Mouse (Mus musculus) intestine, embryonic 14.5 days (tissue): Measurements from ENCODE around the gene Taok1. TPM values are rescaled to one million over a fixed set of nuclear protein-coding genes. Genes with fewer than 3 reads are reported as not detected.
A peak's percentile ranks its signal among the peaks of the same experiment; 100 is the strongest.
"Not testable (repeated sequence)": the region's sequence is repeated elsewhere in the genome, so short reads cannot be mapped to it uniquely, and the experiment has no call there.

Experiments used
- ATAC-seq: fragments of 200-750 bp; cut with Nextera tagmentation; replicated peaks from 2 replicates; pipeline ENCODE4 v1.8.0; 2017; ENCODE audit warnings: low read depth, moderate number of reproducible peaks, moderate TSS enrichment, moderate library complexity; ENCODE audit not compliant: low FRiP score, low TSS enrichment
- DNase-seq: peaks from one replicate; pipeline ENCODE4 v3.0.0-alpha.2; 2018; ENCODE audit warnings: low spot score
- H3K27ac ChIP-seq: fragments of 300-500 bp; sonication (generic); 2 replicates; pipeline ENCODE4 v1.5.1; 2014; ENCODE audit warnings: low read depth, mild to moderate bottlenecking, control low read depth
- H3K27me3 ChIP-seq: fragments of 300-500 bp; sonication (generic); replicated peaks from 2 replicates; pipeline ENCODE4 v1.6.1; 2014; ENCODE audit warnings: low read length, control low read depth; ENCODE audit not compliant: control insufficient read depth, insufficient read depth
- H3K36me3 ChIP-seq: fragments of 300-500 bp; sonication (generic); 2 replicates; pipeline ENCODE4 v1.6.1; 2014; ENCODE audit warnings: low read length, control low read depth; ENCODE audit not compliant: control insufficient read depth, insufficient read depth
- H3K4me1 ChIP-seq: fragments of 300-500 bp; sonication (generic); replicated peaks from 2 replicates; pipeline ENCODE4 v1.6.1; 2014; ENCODE audit warnings: low read length, control low read depth, mixed read lengths; ENCODE audit not compliant: control insufficient read depth, insufficient read depth
- H3K4me2 ChIP-seq: fragments of 300-500 bp; sonication (generic); 2 replicates; pipeline ENCODE4 v1.6.1; 2014; ENCODE audit warnings: low read length
- H3K4me3 ChIP-seq: fragments of 300-500 bp; sonication (generic); 2 replicates; pipeline ENCODE4 v1.5.1; 2014; ENCODE audit warnings: low read depth, low read length, control low read depth, mixed read lengths
- H3K9ac ChIP-seq: fragments of 300-500 bp; sonication (generic); 2 replicates; pipeline ENCODE4 v1.6.1; 2014; ENCODE audit warnings: mild to moderate bottlenecking, low read length
- H3K9me3 ChIP-seq: fragments of 300-500 bp; sonication (generic); 2 replicates; pipeline ENCODE4 v1.6.1; 2016; ENCODE audit warnings: low read length, control low read depth; ENCODE audit not compliant: control insufficient read depth
- whole genome bisulfite sequencing: fragments of 180-500 bp; shearing (Covaris S2); extraction: QIAGEN DNeasy Blood & Tissue Kit; methylation state at CpG from one replicate; pipeline ENCODE4 v1.1.7; 2014; 5-methylcytosine and 5-hydroxymethylcytosine counted together
- polyA plus RNA-seq: library from polyadenylated mRNA; unstranded; fragments of >200 nt; fragmentation: Nextera tagmentation; extraction: Ambion mirVana; gene quantifications from 2 replicates; pipeline ENCODE4 v1.2.1, GENCODE M21; 2014

Taok1 gene
- polyA plus RNA-seq = 19.7 TPM in 2 replicates

GRCm38 (mm10) chr11:77607538-77608455, at the start of gene Taok1:
TSS of gene Taok1 (minus strand) at chr11:77607815.
- Histone ChIP-seq H3K36me3 (peaks cover 6% of the 10 kb centered on the region; the same call in 1 of the 2 replicates), H3K4me3 (peak within 1 kb of the TSS; percentile 99), H3K9me3 (no peaks in the 10 kb centered on the region), H3K27me3 (no peaks in the 10 kb centered on the region), H3K27ac (peak within 1 kb of the TSS; percentile 95), H3K4me2 (peak within 1 kb of the TSS; percentile 90), H3K4me1 (peaks cover 13% of the 10 kb centered on the region), H3K9ac (peak within 1 kb of the TSS; percentile 99)
- under 1% methylated on average over 50 of the region's 71 CpGs for WGBS
- ATAC-seq = peak; percentile 95
- peak; percentile 95 for DNase-seq

GRCm38 (mm10) chr11:77653406-77654190, 46.0 kb upstream of the Taok1 start:
- H3K36me3 ChIP-seq, ATAC-seq, H3K9me3 ChIP-seq, H3K27me3 ChIP-seq, H3K4me3 ChIP-seq, DNase-seq, H3K4me2 ChIP-seq, H3K27ac ChIP-seq, H3K4me1 ChIP-seq, H3K9ac ChIP-seq: not testable (repeated sequence)
- 99% methylated on average over 4 of the region's 4 CpGs for WGBS

GRCm38 (mm10) chr11:77652484-77652883, 44.9 kb upstream of the Taok1 start:
- DNase-seq (no peak), ATAC-seq (no peak)
- no peak overlapping the region for H3K9ac ChIP-seq
- no peak overlapping the region for H3K4me2 ChIP-seq
- 84% methylated on average over 3 of the region's 6 CpGs for WGBS
- H3K4me1 ChIP-seq = no peaks in the 10 kb centered on the region
- no peaks in the 10 kb centered on the region for H3K27me3 ChIP-seq
- H3K9me3 ChIP-seq = no peaks in the 10 kb centered on the region
- H3K36me3 ChIP-seq = no peaks in the 10 kb centered on the region
- H3K4me3 ChIP-seq = no peak overlapping the region
- H3K27ac ChIP-seq = no peak overlapping the region

GRCm38 (mm10) chr11:77648878-77649277, 41.3 kb upstream of the Taok1 start:
- Histone ChIP-seq H3K4me3 (no peak overlapping the region), H3K27ac (no peak overlapping the region), H3K4me1 (no peaks in the 10 kb centered on the region), H3K9ac (no peak overlapping the region), H3K9me3 (no peaks in the 10 kb centered on the region), H3K27me3 (no peaks in the 10 kb centered on the region), H3K4me2 (no peak overlapping the region), H3K36me3 (no peaks in the 10 kb centered on the region)
- 75% methylated on average over 7 of the region's 7 CpGs for WGBS
- ATAC-seq = no peak
- no peak for DNase-seq

GRCm38 (mm10) chr11:77645481-77645880, 37.9 kb upstream of the Taok1 start:
- Histone ChIP-seq H3K9me3 (no peaks in the 10 kb centered on the region), H3K9ac (no peak overlapping the region), H3K36me3 (no peaks in the 10 kb centered on the region), H3K27me3 (no peaks in the 10 kb centered on the region), H3K27ac (no peak overlapping the region), H3K4me2 (no peak overlapping the region), H3K4me1 (no peaks in the 10 kb centered on the region), H3K4me3 (no peak overlapping the region)
- DNase-seq = no peak
- WGBS = 81% methylated on average over 4 of the region's 4 CpGs
- no peak for ATAC-seq

- Histone ChIP-seq H3K4me1 (no peaks in the 10 kb centered on the region), H3K27me3 (no peaks in the 10 kb centered on the region), H3K9me3 (no peaks in the 10 kb centered on the region), H3K9ac (no peak overlapping the region), H3K4me3 (no peak overlapping the region), H3K36me3 (no peaks in the 10 kb centered on the region), H3K4me2 (no peak overlapping the region), H3K27ac (no peak overlapping the region)
- WGBS = 77% methylated on average over 9 of the region's 9 CpGs
- ATAC-seq = no peak
- DNase-seq = no peak
Measured at GRCm38 (mm10) chr11:77641390-77641789, 33.8 kb upstream of the Taok1 start.

- Histone ChIP-seq H3K27me3 (0 out of 2 replicates have a peak, but pooled peaks cover 2% of the 10 kb centered on the region), H3K4me2 (peak overlapping the region; percentile 57), H3K4me3 (peak overlapping the region; percentile 22; the same call in 1 of the 2 replicates), H3K4me1 (peaks cover 3% of the 10 kb centered on the region; the same call in 1 of the 2 replicates), H3K9me3 (no peaks in the 10 kb centered on the region), H3K27ac (no peak overlapping the region), H3K36me3 (no peaks in the 10 kb centered on the region), H3K9ac (peak overlapping the region; percentile 22; the same call in 1 of the 2 replicates)
- WGBS = 15% methylated on average over 8 of the region's 8 CpGs
- DNase-seq (peak; percentile 89), ATAC-seq (peak; percentile 72; the same call in 1 of the 2 replicates)
Measured at GRCm38 (mm10) chr11:77630257-77630670, 22.6 kb upstream of the Taok1 start.

- no peak overlapping the region for H3K27ac ChIP-seq
- H3K4me1 ChIP-seq = peaks cover 11% of the 10 kb centered on the region
- H3K4me2 ChIP-seq = no peak overlapping the region
- 0 out of 2 replicates have a peak, but pooled peaks cover 3% of the 10 kb centered on the region for H3K27me3 ChIP-seq
- WGBS = 0% methylated on average over 1 of the region's 1 CpGs
- no peaks in the 10 kb centered on the region for H3K36me3 ChIP-seq
- no peak overlapping the region for H3K9ac ChIP-seq
- no peaks in the 10 kb centered on the region for H3K9me3 ChIP-seq
- no peak overlapping the region for H3K4me3 ChIP-seq
- no peak for ATAC-seq
- DNase-seq = peak; percentile 56
Measured at GRCm38 (mm10) chr11:77629476-77629875, 21.9 kb upstream of the Taok1 start.
